Mouse (Mus musculus) kidney, adult 8-10 months (tissue): ENCODE data around the gene Rfx4.

Experiments used
- DNase-seq, 2 experiments: peaks; one replicate each; pipeline ENCODE4 v3.0.0; 2022

The Rfx4 gene

GRCm38 (mm10) chr10:84758483-84759431 is 2.9 kb downstream of the Rfx4 start:
- peak; percentile 11 to 21 for DNase-seq

- no peak for DNase-seq
Observed at GRCm38 (mm10) chr10:84759511-84760117, 3.8 kb downstream of the Rfx4 start.

- DNase-seq = no peak
Observed at GRCm38 (mm10) chr10:84760118-84761111, 4.6 kb downstream of the Rfx4 start.

GRCm38 (mm10) chr10:84768766-84769165 is 12.9 kb downstream of the Rfx4 start:
- DNase-seq = no peak

GRCm38 (mm10) chr10:84772380-84773130 is 16.7 kb downstream of the Rfx4 start:
- no peak for DNase-seq

GRCm38 (mm10) chr10:84773889-84774288 is 18.0 kb downstream of the Rfx4 start:
- DNase-seq = no peak

- peak; percentile 47 to 48 for DNase-seq
Observed at GRCm38 (mm10) chr10:84774573-84774972, 18.7 kb downstream of the Rfx4 start.

- no peak for DNase-seq
Observed at GRCm38 (mm10) chr10:84777109-84777508, 21.2 kb downstream of the Rfx4 start.

GRCm38 (mm10) chr10:84777974-84778373 is 22.1 kb downstream of the Rfx4 start:
- no peak for DNase-seq

- DNase-seq = no peak
Observed at GRCm38 (mm10) chr10:84780828-84781227, 25.0 kb downstream of the Rfx4 start.

GRCm38 (mm10) chr10:84785339-84785738 is 29.5 kb downstream of the Rfx4 start:
- DNase-seq = no peak

GRCm38 (mm10) chr10:84790323-84790722 is 34.5 kb downstream of the Rfx4 start:
- no peak for DNase-seq

- DNase-seq = no peak
Observed at GRCm38 (mm10) chr10:84791181-84791580, 35.3 kb downstream of the Rfx4 start.

GRCm38 (mm10) chr10:84801521-84801920 is 45.7 kb downstream of the Rfx4 start:
- DNase-seq = no peak

- no peak for DNase-seq
Observed at GRCm38 (mm10) chr10:84803216-84803844, 47.5 kb downstream of the Rfx4 start.

- no peak for DNase-seq
Observed at GRCm38 (mm10) chr10:84805576-84805975, 49.7 kb downstream of the Rfx4 start.

- DNase-seq = no peak
Observed at GRCm38 (mm10) chr10:84807206-84807605, 51.3 kb downstream of the Rfx4 start.

- DNase-seq = no peak
Observed at GRCm38 (mm10) chr10:84810030-84810849, 54.4 kb downstream of the Rfx4 start.

GRCm38 (mm10) chr10:84811171-84811912 is 55.5 kb downstream of the Rfx4 start:
- DNase-seq = no peak

- no peak for DNase-seq
Observed at GRCm38 (mm10) chr10:84811913-84812295, 56.0 kb downstream of the Rfx4 start.
